Mouse (Mus musculus): ENCODE data around the gene Brd3os. TPM values are rescaled to one million over a fixed set of nuclear protein-coding genes. Genes with fewer than 3 reads are reported as not detected.

Gene Brd3os
- polyA plus RNA-seq, 1 experiment from 2014 or later, result 13.1 TPM

DNA sequence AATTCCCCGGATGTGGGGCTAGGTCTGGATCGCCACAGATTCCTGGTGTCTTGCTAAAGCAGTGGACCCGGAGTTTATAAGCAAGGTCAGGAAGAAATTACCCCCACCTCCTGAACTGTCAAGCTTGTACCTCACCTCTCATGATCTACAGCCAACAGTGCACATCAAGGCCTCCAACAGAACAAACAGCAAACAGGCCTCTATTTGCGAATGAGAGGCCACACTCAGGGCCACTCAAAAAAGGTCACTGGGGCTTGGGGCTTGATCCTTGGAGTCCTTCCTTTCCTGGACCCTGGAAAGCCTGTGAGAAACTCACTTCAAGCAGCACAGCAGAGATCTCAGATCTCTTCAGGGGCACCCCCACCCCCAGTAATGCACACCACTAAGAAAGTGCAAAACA, 31.8 kb downstream of the Brd3os start:
- peak overlapping the region; percentile 84 for H3K4me2 ChIP-seq (replicated peaks; ENCODE audit: low read depth, low read length)
- H3K27me3 ChIP-seq (ENCODE audit: insufficient read depth, low read length), result no peaks in the 10 kb centered on the region
- H3K9ac ChIP-seq (replicated peaks; ENCODE audit: low read length), result peak overlapping the region; percentile 97
- peak overlapping the region; percentile 87 for H3K4me3 ChIP-seq (ENCODE audit: low read length)
- no peaks in the 10 kb centered on the region for H3K9me3 ChIP-seq (ENCODE audit: low read length)
- H3K36me3 ChIP-seq (ENCODE audit: insufficient read depth, low read length), result no peaks in the 10 kb centered on the region
- H3K27ac ChIP-seq (ENCODE audit: low read length), result no peak overlapping the region
- no peak for ATAC-seq (ENCODE audit: low FRiP score, low TSS enrichment)
- peaks cover 57% of the 10 kb centered on the region for H3K4me1 ChIP-seq (ENCODE audit: insufficient read depth, low read length)
- WGBS, result 7% methylated on average over 4 of the region's 4 CpGs

DNA sequence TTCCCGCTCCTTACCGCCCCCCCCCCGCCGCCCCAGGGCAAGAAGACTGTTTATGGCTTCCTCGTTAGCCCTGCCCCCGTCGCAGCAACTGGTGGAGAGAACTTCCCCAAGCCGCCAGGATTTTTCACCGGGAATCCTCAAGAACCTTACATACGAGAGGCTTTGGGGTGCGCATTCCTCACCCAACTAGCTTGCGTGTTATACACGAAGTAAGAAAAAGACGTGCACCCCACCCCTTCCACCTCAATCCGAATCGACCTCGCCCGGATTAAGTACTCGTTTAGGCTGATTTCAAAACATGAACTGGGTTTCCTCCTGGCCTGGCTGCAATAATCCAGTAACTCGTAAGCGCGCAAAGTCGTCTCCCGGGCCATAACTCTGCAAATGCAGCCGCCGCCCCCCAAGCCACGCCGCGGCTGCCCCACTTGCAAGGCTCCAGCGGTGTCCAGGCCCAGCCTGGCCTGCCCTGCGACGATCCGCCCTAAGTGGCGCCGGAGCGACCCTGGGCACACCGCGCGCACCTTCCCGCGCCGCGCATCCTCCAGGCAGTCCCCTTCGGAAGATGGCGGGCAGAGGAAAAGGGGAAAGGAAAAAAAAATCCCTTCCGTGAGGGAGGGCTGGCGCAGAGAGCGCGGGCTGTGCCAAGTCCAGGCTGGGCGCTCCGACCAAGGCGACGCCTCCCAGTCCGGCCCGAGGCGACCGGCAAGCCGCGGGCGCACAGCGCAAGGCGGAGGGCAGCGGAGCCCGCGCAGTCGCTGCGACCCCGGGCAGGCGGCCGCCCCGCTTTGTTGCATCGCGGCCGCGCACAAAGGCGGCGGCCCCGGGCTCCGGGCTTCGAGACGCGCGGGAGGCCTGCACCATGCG, 32.7 kb downstream of the Brd3os start:
- Histone ChIP-seq H3K4me1 (ENCODE audit: insufficient read depth, low read length) (peaks cover 52% of the 10 kb centered on the region), H3K9me3 (ENCODE audit: low read length) (no peaks in the 10 kb centered on the region), H3K27ac (ENCODE audit: low read length) (peak overlapping the region; percentile 97), H3K27me3 (ENCODE audit: insufficient read depth, low read length) (no peaks in the 10 kb centered on the region), H3K4me3 (ENCODE audit: low read length) (peak overlapping the region; percentile 87), H3K9ac (replicated peaks; ENCODE audit: low read length) (peak overlapping the region; percentile 97), H3K4me2 (replicated peaks; ENCODE audit: low read depth, low read length) (peak overlapping the region; percentile 84), H3K36me3 (ENCODE audit: insufficient read depth, low read length) (no peaks in the 10 kb centered on the region)
- ATAC-seq (ENCODE audit: low FRiP score, low TSS enrichment), result peak; percentile 24
- under 1% methylated on average over 80 of the region's 84 CpGs for WGBS

DNA sequence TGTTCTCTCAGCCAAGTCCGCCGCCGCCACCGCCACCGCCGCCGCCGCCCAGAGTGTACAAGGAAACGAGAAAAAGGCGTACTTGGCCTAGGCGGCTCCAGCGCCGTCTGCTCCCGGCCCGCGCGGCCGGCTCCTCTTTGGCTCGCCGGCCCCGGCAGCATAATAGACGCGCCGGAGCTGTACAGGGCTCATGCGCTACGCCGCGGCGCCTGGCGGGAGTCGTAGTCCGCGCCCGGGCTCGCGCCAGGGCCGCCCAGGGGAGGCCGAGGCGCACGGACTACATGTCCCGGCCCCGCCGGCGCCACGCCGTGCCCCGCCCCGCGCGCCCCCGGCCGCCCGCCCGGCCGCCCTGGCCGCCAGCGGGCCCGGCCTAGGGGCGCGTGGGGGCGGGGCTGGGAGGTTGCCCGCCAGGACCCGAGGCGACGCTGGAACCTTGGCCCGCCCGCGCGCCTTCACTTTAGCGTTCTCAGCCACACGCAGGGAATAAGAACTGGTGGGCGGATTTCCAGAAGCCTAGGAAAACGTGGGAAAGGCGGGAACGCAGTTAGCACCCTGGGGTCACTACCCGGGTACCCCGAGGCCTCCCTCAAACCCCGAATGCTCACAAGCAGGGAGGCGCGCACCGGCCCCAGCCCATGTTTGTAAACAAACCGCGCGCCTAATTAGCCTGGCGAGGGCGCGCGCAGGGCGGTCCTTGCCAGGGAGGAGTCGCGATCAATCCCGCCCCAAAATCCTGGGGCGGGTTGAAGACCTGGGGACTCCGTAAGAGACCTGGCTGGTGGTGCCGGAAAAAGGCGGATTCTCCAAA, 33.6 kb downstream of the Brd3os start:
- H3K4me3 ChIP-seq (ENCODE audit: low read length), result peak overlapping the region; percentile 87
- ATAC-seq (ENCODE audit: low FRiP score, low TSS enrichment), result peak; percentile 99
- WGBS, result under 1% methylated on average over 87 of the region's 96 CpGs

DNA sequence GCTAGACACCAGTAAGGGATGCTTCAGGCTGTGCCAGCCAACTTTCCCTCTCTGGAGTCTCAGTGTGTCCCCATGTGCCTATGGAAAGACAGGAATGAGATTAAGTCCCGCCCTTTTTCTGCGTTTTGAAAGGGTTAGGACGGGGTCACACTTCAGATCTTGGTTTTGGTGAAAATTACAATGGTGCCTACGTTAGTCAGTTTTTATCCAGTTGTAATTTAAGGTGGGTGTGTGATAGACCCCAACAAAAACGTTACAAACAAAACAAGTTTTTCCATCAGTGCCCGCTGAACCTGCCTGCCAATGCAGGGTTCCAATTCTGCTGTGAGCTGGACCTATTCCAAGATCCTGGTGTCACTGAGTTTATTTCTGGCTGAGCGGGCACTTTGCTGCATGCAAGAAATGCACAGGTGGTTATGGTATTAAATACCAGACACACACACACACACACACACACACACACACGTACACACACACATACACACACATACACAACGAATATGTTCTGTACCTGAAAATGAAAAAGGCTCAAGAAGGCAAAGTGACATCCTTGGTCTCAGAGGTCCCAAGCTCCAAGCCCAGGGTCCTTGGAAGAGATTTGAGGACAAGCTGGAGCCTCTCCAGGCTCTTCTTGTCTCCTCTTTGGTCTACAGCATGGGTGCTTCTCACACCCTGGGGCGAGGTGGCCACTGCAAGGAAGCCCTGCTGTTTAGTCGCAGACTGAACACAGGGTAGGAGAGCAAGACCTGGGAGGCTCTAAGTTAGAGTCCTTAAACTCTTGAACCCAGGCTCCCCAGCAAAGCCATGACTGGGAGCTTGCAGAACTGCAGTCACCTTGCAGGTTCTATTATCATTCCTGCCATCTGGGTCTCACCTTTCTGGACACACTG, 34.4 kb downstream of the Brd3os start:
- Histone ChIP-seq H3K27ac (ENCODE audit: low read length) (peak overlapping the region; percentile 94), H3K4me1 (ENCODE audit: insufficient read depth, low read length) (peaks cover 36% of the 10 kb centered on the region), H3K27me3 (ENCODE audit: insufficient read depth, low read length) (no peaks in the 10 kb centered on the region), H3K9ac (replicated peaks; ENCODE audit: low read length) (peak overlapping the region; percentile 97), H3K4me2 (replicated peaks; ENCODE audit: low read depth, low read length) (peak overlapping the region; percentile 84), H3K9me3 (ENCODE audit: low read length) (no peaks in the 10 kb centered on the region), H3K4me3 (ENCODE audit: low read length) (peak overlapping the region; percentile 87), H3K36me3 (ENCODE audit: insufficient read depth, low read length) (no peaks in the 10 kb centered on the region)
- ATAC-seq (ENCODE audit: low FRiP score, low TSS enrichment), result no peak
- WGBS, result 31% methylated on average over 11 of the region's 11 CpGs

More for the DNA sequence above, 33.6 kb downstream of the Brd3os start:
- peaks cover 44% of the 10 kb centered on the region for H3K4me1 ChIP-seq (ENCODE audit: insufficient read depth, low read length)
- peak overlapping the region; percentile 97 for H3K27ac ChIP-seq (ENCODE audit: low read length)
- no peaks in the 10 kb centered on the region for H3K36me3 ChIP-seq (ENCODE audit: insufficient read depth, low read length)
- peak overlapping the region; percentile 84 for H3K4me2 ChIP-seq (replicated peaks; ENCODE audit: low read depth, low read length)
- no peaks in the 10 kb centered on the region for H3K27me3 ChIP-seq (ENCODE audit: insufficient read depth, low read length)
- peak overlapping the region; percentile 97 for H3K9ac ChIP-seq (replicated peaks; ENCODE audit: low read length)
- H3K9me3 ChIP-seq (ENCODE audit: low read length), result no peaks in the 10 kb centered on the region

DNA sequence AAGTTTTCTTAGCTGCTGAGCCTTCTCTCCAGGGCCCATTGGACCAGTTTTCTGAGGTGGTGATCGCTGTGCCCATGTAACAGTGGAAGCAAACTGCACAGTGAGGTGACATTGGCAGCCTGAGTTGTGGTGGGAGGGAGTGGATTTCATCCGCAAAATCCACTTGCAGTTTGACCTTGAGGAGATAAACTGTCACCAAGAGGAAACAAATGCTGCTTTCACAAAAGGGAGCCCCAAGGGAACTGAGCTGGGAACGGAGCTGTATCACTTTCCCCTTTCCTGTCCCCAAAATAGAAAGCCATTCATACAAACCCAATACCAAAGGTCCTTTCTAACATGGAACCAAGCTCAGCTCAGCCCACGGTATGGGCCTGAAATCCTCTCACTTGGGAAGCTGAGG, 37.7 kb downstream of the Brd3os start:
- Histone ChIP-seq H3K4me2 (replicated peaks; ENCODE audit: low read depth, low read length) (no peak overlapping the region), H3K4me1 (ENCODE audit: insufficient read depth, low read length) (peaks cover 7% of the 10 kb centered on the region; the same call in 1 of the 2 replicates), H3K27ac (ENCODE audit: low read length) (no peak overlapping the region), H3K9me3 (ENCODE audit: low read length) (no peaks in the 10 kb centered on the region), H3K9ac (replicated peaks; ENCODE audit: low read length) (no peak overlapping the region), H3K36me3 (ENCODE audit: insufficient read depth, low read length) (no peaks in the 10 kb centered on the region), H3K27me3 (ENCODE audit: insufficient read depth, low read length) (no peaks in the 10 kb centered on the region), H3K4me3 (ENCODE audit: low read length) (no peak overlapping the region)
- ATAC-seq (ENCODE audit: low FRiP score, low TSS enrichment), result no peak
- 61% methylated on average over 4 of the region's 4 CpGs for WGBS

GRCm38 (mm10) chr2:27480367-27480766, 38.2 kb downstream of the Brd3os start:
- no peak overlapping the region for H3K27ac ChIP-seq (ENCODE audit: low read length)
- H3K36me3 ChIP-seq (ENCODE audit: insufficient read depth, low read length), result no peaks in the 10 kb centered on the region
- no peak overlapping the region for H3K4me3 ChIP-seq (ENCODE audit: low read length)
- no peak for ATAC-seq (ENCODE audit: low FRiP score, low TSS enrichment)
- H3K9me3 ChIP-seq (ENCODE audit: low read length), result no peaks in the 10 kb centered on the region
- peaks cover 7% of the 10 kb centered on the region; the same call in 1 of the 2 replicates for H3K4me1 ChIP-seq (ENCODE audit: insufficient read depth, low read length)
- WGBS, result 79% methylated on average over 4 of the region's 4 CpGs
- no peaks in the 10 kb centered on the region for H3K27me3 ChIP-seq (ENCODE audit: insufficient read depth, low read length)
- H3K4me2 ChIP-seq (replicated peaks; ENCODE audit: low read depth, low read length), result no peak overlapping the region
- no peak overlapping the region for H3K9ac ChIP-seq (replicated peaks; ENCODE audit: low read length)

DNA sequence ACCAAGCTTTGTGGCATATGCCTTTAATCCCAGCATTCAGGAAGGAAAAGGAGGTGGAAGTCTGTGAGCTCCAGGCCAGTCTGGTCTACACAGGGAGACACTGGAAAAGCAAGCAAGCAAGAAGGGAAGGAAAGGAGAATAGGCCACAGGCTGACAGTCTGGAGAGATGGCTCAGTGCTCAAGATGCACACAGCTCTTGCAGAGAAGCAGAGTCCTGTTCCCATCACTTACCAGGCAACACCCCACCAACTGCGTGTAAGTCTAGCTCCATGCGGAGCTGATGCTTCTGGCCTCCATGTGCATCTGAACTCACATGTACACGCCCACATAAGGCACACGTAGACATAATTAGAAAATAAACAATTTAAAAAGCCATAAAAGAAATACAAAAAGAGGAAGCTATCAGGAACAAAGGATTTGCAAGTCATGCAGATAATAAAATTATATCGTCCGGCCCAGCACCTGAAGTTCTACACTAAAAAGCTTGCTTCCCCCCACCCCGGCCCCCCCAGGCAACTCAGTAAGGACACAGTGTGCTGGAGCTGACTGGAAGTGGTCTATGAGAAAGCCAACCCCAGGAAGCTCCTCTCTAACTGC, 40.2 kb downstream of the Brd3os start:
- no peak overlapping the region for H3K9ac ChIP-seq (replicated peaks; ENCODE audit: low read length)
- no peak overlapping the region for H3K4me3 ChIP-seq (ENCODE audit: low read length)
- ATAC-seq (ENCODE audit: low FRiP score, low TSS enrichment), result no peak
- H3K4me2 ChIP-seq (replicated peaks; ENCODE audit: low read depth, low read length), result no peak overlapping the region
- no peaks in the 10 kb centered on the region for H3K4me1 ChIP-seq (ENCODE audit: insufficient read depth, low read length)
- H3K9me3 ChIP-seq (ENCODE audit: low read length), result no peaks in the 10 kb centered on the region
- no peaks in the 10 kb centered on the region for H3K27me3 ChIP-seq (ENCODE audit: insufficient read depth, low read length)
- no peaks in the 10 kb centered on the region for H3K36me3 ChIP-seq (ENCODE audit: insufficient read depth, low read length)
- no peak overlapping the region for H3K27ac ChIP-seq (ENCODE audit: low read length)
- 80% methylated on average over 7 of the region's 7 CpGs for WGBS

DNA sequence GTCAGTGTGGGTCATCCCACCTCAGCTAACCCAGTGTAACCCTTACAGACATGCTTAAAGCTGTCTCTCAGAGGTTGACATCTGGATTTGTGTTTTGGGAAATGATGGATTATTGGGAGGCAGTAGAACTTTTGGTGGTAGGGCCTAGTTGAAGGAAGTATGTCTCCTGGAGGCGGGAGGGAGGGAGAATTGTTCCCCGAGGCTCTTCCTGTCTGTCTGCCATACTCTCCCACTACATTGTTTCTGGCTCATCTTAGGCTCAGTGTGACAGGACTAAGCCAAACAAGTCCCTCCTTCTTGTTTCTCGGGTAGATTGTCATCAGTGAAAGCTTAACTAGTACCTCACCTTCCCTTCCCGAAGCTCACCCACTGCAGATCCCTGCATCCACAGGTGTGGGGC, 44.6 kb downstream of the Brd3os start:
- Histone ChIP-seq H3K27ac (ENCODE audit: low read length) (no peak overlapping the region), H3K36me3 (ENCODE audit: insufficient read depth, low read length) (no peaks in the 10 kb centered on the region), H3K4me1 (ENCODE audit: insufficient read depth, low read length) (no peaks in the 10 kb centered on the region), H3K4me2 (replicated peaks; ENCODE audit: low read depth, low read length) (no peak overlapping the region), H3K4me3 (ENCODE audit: low read length) (no peak overlapping the region), H3K9me3 (ENCODE audit: low read length) (no peaks in the 10 kb centered on the region), H3K27me3 (ENCODE audit: insufficient read depth, low read length) (no peaks in the 10 kb centered on the region), H3K9ac (replicated peaks; ENCODE audit: low read length) (no peak overlapping the region)
- ATAC-seq (ENCODE audit: low FRiP score, low TSS enrichment), result no peak
- WGBS, result 73% methylated on average over 4 of the region's 4 CpGs

All from kidney, embryonic 16.5 days (tissue).